13 mouse cellular contexts compared by ENCODE assay signal in genomic region chr10:127834186-127834585, GRCm38 (mm10). TPM values are rescaled to one million over a fixed set of nuclear protein-coding genes. Genes with fewer than 3 reads are reported as not detected.
"Had no signal": no experiment of that assay in that cellular context is flagged by ENCODE, and none has a peak within 500 bp of the region (broad histone marks: within the 10 kb centered on the region; RNA-seq: fewer than 3 reads in every experiment).

No protein-coding gene starts in this region.

RNA-seq across cellular contexts. Expression of gene Rdh19, which starts 15.5 kb away (rescaled TPM):
- total RNA-seq: neutrophil, adult 5-6 weeks had no signal
- polyA plus RNA-seq: neural tube, embryonic 14.5 days; neural tube, embryonic 15.5 days; small intestine, adult 2 months; spleen, adult 2 months; stomach, embryonic 14.5 days; stomach, embryonic 15.5 days; stomach, embryonic 16.5 days; stomach, postnatal 0 days; testis, adult 2 months; thymus, adult 2 months; thymus, postnatal 0 days; urinary bladder, adult 2 months had no signal

RNA-seq across cellular contexts. Expression of gene Rdh16f2, which starts 32.1 kb away (rescaled TPM):
- total RNA-seq: neutrophil, adult 5-6 weeks had no signal
- polyA plus RNA-seq: neural tube, embryonic 14.5 days; neural tube, embryonic 15.5 days; stomach, embryonic 14.5 days; stomach, embryonic 15.5 days; stomach, postnatal 0 days; thymus, adult 2 months; urinary bladder, adult 2 months had no signal

RNA-seq across cellular contexts. Expression of gene Rdh16, which starts 33.2 kb away (rescaled TPM):
- total RNA-seq: neutrophil, adult 5-6 weeks had no signal
- polyA plus RNA-seq: neural tube, embryonic 14.5 days; stomach, embryonic 14.5 days; stomach, embryonic 15.5 days; stomach, embryonic 16.5 days; thymus, postnatal 0 days; urinary bladder, adult 2 months had no signal

RNA-seq across cellular contexts. Expression of gene Rdh7, which starts 54.4 kb away (rescaled TPM):
- total RNA-seq: neutrophil, adult 5-6 weeks had no signal
- polyA plus RNA-seq: neural tube, embryonic 14.5 days; neural tube, embryonic 15.5 days; stomach, embryonic 14.5 days; testis, adult 2 months; thymus, postnatal 0 days; urinary bladder, adult 2 months had no signal

RNA-seq across cellular contexts. Expression of gene Rdh9, which starts 58.0 kb away (rescaled TPM):
- total RNA-seq: neutrophil, adult 5-6 weeks had no signal
- polyA plus RNA-seq: neural tube, embryonic 14.5 days; stomach, embryonic 14.5 days; stomach, postnatal 0 days; thymus, postnatal 0 days had no signal
